Mouse (Mus musculus): ENCODE measurements around the gene Agap2.

- TF ChIP-seq CTCF (IDR thresholded peaks at IDR 0.05; ENCODE audit: low read depth, low read length) (no peak), POLR2A (IDR thresholded peaks at IDR 0.05; ENCODE audit: extremely low read depth, insufficient read depth, low read length) (no peak)
Observed at GRCm38 (mm10) chr10:127042468-127043115, 32.5 kb upstream of the Agap2 start.
